Mouse (Mus musculus): ENCODE results near the gene Skor1. TPM values are rescaled to one million over a fixed set of nuclear protein-coding genes. Genes with fewer than 3 reads are reported as not detected.

Gene Skor1
- total RNA-seq, 2 experiments from 2014 or later = 0.10 to 0.56 TPM

DNA sequence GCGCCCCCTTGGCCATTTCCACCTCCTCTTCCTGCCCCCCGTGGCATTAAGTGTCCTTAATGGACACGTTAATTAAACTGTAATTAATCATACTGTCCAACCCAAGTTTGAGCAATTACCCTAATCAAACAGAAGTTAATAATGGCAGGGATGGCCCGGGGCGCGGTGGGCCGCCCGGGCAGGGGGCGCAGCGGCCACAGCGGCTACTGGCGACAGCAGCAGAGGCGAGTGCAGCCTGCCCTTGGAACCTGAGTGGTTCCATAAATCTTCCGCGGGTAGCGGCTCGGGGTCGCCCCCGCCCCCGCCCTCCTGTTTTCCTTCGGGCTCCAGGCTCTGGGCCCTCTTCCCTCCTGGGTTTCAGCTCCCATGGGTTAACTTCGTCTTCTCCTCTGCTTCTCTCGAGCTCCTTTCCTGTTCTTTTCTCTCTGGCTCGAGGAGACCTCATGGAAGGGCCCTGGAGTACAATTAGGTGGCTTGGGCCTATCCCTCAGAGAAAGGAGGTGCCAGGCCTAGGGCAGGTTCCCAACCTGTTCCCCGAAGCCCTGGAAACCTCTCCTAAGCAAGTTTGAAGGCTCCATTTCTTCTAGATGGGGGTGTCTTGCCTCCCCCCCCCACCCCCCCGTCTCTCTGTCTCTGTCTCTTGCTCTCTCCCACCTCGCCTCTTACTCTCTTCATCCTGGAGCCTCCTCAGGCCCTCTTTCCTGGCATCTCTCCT is 1.5 kb upstream of the Skor1 start:
- intact Hi-C loops (cut with DNase I) = no loop called here
- DNase-seq = no peak

DNA sequence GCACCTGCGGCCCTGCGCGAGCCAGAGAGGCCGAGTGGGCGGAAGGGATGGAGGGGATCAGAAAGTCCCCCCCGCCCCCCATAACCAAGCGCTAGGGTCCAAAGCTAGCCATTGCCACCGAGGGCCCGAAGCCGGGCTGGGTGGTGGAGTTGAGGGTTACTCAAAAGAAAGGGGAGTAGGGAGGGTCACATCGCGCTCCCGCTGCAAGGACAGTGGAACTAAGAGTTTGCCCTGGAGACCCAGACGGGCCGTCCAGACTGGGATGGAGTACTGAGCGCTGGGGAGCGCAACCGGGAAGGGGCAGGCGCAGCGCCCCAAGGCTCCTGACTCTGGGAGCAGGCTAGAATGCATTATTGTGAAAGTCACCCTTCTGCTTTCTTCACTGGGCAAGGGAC is 608 bp upstream of the Skor1 start:
- no peak for DNase-seq
- intact Hi-C loops (cut with DNase I) = loop anchor here (5.0 kb wide), 1 partner anchor 248 kb away; the partner anchor contains the start of gene 2300009A05Rik

DNA sequence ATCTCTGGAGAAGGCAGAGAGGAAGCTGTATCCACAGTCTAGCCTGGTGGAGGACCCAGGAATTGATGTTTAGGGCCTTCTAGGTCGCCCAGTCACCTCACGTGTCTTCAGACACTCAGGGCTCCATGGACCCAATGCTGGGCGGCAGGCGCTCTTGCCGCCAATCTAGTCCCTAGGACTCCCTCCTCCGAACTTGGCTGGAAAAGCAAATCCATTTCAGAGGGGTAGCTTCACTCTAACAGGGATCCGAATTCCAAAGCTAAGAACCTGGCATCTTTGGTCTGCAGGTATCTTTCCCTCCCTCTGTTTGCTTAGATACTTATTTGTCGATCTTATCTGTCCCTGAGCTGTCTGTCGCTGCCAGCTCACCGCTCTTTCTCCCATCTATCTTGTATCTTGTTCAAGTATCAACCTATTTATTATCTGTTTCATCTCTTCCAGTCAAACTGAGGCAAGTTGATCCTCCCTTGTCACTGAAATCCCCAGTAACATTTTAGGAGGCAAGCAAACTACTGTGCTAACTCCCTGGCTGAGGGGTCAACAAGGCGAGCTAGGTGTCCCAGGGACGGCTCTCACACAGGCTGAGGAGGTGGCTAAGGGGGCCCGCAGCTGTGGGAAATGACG is 863 bp downstream of the Skor1 start:
- DNase-seq = no peak
- intact Hi-C loops (cut with DNase I) = loop anchor here (5.0 kb wide), 1 partner anchor 249 kb away; the partner anchor contains the start of gene 2300009A05Rik

DNA sequence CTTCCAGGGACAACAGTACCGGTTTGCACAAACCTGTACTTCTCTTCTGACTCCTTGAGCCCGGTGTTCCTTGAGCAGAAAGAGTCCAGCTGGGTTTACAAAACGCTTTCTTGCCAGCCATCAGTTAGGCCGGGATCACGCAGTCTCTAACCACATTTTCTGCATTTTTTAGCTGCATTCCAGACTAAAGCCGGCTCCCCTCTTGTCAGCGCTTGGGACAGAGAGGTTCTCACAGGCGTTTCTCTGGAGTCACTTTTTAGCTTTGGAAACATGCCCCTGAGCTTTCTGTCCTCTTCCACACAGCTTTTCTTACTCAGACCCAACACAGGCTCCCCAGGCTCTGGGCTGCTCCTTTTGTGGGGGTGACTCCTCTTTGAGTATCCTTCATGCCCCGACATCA is 1.5 kb downstream of the Skor1 start:
- no peak for DNase-seq
- intact Hi-C loops (cut with DNase I) = loop anchor here (5.0 kb wide), 1 partner anchor 250 kb away; the partner anchor contains the start of gene 2300009A05Rik

DNA sequence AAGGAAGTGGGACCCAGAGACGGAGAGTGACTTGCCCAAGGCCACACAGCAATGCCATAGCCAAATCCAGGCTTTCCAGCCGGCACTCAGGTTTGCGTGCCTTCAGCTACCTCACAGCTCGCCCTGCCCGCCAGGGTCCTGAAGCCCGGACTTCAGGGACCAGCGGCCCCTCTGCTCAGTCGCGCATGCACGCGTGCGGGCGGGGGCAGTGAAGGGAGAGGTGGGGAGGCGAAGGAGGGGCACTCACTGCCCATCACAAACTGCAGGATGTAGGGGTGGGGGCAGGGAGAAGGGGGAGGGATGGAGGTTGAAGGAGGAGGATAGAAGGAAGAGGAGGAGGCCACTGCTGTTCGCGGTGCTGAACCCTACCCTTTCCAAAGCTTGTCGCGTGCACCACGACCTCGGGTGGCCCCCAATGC is 1.9 kb downstream of the Skor1 start:
- DNase-seq = peak; percentile 56
- intact Hi-C loops (cut with DNase I) = loop anchor here (5.0 kb wide), 1 partner anchor 250 kb away; the partner anchor contains the start of gene 2300009A05Rik

DNA sequence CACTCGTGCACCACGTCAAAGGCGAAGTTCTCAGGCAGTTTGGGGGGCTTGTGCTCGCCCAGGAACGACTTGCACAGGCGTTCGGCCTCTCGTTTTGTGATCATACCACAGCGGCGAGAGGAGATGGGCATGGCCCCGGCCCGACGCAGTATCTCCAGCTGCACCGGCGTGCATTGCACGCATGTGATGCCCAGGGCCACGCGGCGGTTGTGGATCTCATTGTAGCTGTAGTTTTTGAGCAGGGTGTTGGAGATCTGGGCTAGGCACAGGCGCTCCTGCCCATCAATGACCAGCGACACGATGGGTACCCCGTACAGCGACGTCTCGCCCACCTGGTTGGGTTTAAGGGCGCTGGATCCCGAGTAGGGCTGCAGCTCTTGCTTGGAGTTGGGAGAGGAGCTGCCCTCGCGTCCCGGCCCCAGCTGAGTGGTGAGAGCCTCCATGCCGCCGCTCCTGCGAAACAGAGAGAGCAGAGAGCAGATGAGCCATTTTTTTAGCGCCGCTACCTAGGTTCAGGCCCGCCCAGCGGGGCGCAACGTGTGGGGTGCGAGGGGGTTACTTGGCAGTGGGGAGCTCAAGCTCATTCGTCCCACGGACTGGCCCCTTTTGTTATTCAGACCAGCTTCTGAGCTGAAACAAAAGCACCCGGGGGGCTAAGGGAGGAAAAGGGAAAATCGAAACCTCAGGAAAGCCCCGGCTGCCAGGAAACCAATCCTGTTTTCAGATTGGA is 2.5 kb downstream of the Skor1 start:
- DNase-seq = no peak
- intact Hi-C loops (cut with DNase I) = loop anchor here (5.0 kb wide), 1 partner anchor 251 kb away; the partner anchor contains the start of gene 2300009A05Rik

DNA sequence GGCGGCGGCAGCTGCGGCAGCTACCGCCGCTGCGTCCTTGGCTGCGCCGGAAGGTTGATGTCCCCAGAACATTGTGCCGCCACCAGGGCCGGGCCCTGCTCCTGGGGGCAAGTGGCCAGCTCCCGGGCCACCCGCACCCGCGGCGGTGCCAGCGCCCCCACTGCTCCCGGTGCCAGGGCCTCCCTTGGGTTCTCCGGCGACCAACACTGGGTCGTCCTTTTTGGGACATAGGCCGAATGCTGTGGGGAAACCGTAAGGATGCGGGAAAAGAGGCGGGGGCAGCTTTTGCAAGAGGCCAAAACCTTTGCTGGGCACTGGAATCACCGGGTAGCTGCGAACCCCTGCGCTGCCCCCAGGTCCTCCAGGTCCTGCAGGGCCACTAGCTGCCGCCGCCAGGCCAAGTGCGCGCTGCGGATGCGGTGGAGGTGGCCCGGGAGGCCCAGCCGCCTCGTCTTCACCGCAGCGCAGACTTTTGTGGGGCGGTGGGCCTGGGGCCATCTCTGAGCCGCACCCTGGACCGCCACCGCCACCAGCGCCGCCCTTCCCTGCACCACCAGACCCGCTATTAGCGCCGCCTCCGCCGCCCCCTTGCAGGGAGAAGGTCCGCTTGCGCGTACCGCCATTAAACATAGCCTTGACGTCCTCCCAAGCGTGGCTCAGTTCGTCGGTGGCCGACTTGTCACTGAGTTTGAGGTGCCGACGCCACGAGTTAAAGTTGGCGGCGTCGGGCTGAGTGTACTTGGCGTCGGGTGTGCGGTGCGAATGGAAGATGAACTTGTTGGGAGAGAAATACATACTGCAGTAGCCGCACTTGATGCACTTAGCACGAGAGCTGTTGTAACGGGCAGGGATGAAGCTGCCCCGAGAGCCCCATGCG is 3.3 kb downstream of the Skor1 start:
- intact Hi-C loops (cut with DNase I) = loop anchor here (5.0 kb wide), 1 partner anchor 252 kb away; the partner anchor contains the start of gene 2300009A05Rik

DNA sequence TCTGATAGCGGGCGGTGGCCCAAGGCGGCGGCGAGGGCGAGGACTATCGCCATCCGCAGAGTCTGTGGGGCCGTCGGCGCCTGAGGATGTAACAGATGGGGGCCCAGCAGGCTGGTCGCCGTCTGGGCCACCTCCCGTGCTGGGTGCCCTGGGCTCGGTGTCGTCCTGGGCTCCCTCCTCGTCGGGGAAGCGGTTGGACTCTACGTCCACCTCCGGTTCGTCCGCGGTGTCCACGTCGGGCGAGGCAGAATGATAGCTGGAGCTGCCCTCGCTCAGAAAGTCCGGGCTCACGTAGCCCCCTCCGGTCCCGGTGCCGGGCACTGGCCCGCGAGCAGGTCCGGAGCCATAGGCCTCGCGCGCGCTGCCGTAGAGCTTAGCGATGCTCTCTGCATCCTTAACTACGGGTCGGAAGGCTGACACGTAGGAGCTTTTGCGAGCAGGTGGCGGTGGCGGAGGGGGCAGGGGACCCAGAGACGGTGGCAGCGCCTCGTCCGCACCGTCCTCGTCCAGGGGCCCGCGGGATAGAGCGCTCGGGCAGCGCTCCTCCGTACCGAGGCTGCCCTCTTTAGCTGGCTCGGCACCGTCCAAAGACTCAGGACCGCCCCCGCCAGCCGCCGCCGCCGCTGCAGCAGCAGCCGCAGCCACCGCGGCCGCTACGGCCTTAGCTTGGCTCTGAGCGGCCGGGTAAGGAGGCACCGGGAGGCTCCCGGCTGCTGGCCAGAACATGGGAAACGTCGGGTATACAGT is 4.1 kb downstream of the Skor1 start:
- intact Hi-C loops (cut with DNase I) = loop anchor here (5.0 kb wide), 1 partner anchor 253 kb away; the partner anchor contains the start of gene 2300009A05Rik
- no peak for DNase-seq

More for the DNA sequence above, 3.3 kb downstream of the Skor1 start:
- no peak for DNase-seq

DNA sequence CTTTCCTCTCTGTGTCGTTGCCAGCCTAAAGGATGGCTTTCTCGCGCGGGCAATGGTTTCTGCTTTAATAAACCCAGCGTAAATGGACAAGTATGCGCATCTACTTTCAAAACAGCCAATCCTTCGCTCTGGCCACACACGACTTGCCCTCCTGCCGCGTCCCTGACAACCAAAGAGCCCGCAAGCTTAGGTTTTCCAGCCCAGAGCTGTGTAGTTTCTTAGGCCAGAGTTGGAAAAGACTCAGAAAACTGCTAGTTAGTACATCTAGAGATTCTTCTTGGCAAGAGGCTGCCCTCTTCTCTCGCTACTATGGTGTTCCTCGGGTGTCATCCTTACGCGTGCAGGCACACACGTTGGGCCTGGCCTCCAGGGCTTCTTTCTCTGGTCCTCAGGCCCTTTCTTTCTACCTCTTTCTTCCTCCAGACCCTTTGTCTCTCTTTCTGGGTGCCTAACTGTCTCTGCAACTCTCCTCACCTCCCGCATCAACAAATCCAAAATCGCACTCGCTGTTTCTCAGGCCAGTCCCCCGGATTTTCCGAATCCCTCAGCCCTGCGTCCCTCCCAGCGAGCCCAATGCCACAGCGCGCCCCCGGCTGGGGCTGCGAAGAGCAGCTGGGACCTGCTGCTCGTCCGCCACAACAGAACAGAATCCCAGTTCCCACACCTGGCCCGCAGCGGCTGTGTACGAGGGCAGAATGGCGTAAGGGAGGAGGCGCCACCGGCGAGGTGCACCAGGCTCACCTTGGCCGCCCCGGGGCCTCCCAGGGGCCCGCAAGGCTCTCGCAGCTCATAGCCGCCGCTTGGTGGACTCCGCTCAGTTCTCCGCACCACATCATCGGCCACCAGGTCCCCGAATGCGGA is 4.9 kb downstream of the Skor1 start:
- DNase-seq = no peak
- intact Hi-C loops (cut with DNase I) = no loop called here

DNA sequence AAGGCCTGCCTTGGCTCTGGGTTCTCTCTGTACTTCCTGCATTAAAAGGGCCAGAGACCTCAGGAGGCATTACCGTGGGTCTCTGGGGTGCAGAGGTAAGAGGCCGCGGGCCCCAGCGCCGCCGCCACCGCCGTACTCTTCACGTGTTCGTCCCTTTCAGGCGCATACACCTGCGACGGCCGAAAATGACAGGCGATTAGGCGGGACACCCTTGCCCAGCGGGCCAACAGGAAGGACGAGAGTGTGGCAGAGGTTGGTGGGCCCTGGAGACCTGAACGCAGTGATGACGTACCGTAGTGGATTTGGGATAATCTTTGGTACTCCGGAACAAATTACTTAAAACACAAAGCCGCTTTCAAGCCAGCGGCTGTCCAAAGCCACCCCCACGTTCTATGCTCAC is 5.5 kb downstream of the Skor1 start:
- DNase-seq = no peak
- intact Hi-C loops (cut with DNase I) = no loop called here

DNA sequence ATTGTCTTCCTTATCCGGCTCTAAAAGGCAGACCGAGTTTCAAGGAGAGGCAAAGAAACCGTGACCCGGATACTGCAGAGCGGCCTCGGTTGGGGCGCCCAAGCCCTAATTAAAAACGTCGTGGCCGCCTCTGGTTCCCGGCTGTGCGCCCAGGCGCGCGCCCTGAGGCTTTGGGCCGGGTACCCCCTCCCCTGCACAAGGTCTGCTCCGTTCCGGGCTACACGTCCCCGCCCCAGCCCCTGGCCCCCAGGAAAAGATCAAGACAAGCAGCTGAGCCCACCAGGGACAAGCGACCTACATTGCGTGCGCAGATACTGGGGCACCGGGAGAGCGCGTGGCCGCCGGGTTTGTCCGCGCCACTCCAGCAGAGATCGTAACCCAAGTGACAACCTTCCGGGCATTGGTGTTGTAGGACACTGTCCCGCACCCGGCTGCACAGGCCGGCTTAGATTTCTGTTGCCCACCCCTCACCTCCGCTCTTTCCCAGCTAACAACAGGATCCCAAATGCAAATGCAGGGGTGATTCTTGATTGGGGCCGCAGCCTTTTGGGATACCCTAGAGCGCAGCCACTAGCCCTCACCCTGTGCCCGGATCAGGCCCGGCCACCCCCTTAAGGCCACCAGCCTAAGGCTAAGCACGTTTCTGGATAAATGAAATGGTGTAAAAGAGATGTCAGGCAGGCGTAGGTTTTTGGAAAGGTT is 6.3 kb downstream of the Skor1 start:
- intact Hi-C loops (cut with DNase I) = no loop called here
- DNase-seq = no peak

DNA sequence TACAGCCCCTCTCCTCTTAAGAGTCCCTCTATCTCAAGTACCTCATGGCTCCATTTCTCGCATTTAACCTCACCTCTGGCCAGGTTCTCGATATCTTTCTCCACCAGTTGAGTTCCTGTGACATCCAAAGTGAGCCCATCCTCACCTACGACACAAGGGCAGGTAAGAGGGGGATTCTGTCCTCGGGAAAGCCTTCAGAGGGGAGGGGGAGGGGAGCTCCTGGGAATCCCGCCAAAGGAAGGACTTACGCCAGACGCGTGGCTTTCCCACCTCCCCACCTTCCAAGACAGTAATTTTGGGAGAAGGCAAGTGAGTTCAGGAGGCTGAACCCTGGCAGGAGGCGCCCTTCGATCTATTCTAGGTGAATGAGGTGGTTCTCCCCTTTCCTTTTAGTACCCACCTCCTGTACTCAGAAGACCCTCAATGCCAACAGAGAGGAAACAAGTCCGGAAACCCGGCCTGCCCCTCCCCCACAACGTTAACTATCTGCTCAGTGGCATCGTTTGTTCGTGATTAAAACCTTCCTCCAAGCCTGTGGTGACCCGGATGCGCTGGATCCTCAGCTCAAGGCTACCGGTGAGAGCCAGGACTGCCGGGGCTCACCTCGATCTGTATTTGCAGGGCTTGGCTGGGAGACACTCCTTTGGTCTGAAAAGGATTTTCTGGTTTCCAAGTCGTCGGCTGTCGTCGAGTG is 7.0 kb downstream of the Skor1 start:
- intact Hi-C loops (cut with DNase I) = no loop called here
- no peak for DNase-seq

DNA sequence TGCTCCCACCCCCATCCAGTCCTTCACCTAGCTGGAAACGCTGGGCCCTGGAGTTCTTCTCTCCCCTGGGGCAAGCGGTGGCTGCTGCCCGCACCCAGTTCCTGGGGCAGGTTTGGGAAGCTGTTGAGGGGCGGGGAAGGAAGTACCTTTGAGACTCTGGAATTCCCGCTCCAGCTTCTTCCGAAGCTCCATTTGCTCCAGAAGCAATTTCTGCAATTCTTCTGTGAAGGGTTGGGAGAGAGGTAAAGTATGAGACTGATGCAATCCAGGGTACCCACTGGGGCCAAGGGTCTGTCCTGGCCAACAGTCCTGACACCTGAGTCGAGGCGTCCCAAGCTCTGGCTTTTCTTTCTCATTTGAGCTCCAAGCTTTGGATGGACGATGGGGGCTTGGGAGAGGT is 8.6 kb downstream of the Skor1 start:
- DNase-seq = no peak
- intact Hi-C loops (cut with DNase I) = no loop called here

DNA sequence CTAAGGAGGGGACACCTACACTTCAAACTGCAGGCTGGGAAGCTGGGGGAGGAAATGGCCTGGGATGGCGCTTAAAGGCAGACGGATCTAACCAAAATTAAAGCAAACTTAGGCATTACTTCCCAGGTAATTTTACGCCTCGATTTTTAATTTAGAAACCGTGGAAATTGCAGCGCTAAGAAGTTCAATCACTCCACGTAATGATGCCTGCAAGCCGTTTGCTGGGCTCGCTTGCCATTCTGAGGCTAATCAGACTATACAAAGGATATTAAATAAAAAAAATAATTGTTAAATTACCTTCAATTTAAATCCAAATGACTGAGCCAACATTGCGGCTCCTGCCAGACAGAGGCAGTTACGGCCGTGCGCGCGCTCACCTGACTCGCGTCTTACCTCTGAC is 9.1 kb downstream of the Skor1 start:
- DNase-seq = no peak
- intact Hi-C loops (cut with DNase I) = loop anchor here (2.0 to 10.0 kb wide), 5 partner anchors 325 to 855 kb away; partner anchors contain the start of genes Aagab, Iqch and Spesp1

DNA sequence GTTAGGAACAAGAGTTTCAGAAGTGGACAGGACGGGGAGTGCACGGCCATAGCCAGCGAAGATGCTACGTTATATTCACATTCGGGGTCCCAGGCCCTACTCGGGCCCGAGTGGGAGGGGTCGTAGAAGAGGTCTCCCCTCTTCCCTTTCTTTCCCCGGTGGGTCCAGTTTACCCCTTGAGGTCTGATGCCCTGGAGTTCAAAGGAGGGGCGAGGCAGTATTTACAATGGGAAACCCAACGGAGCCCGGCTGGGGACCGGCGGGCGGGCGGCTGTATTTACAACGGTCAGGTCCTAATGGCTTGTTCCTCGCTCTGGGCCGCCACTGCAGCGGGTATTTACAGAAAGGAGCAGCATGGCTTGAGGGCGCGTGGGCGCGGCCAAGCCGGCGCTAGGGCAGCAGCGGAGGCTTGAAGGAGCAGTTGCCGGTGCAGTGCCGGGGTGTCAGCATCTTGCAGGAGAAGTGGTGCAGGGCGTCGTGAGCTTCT is 10.2 kb downstream of the Skor1 start:
- intact Hi-C loops (cut with DNase I) = loop anchor here (2.0 to 10.0 kb wide), 5 partner anchors 326 to 854 kb away; partner anchors contain the start of genes Aagab, Iqch and Spesp1
- no peak for DNase-seq

DNA sequence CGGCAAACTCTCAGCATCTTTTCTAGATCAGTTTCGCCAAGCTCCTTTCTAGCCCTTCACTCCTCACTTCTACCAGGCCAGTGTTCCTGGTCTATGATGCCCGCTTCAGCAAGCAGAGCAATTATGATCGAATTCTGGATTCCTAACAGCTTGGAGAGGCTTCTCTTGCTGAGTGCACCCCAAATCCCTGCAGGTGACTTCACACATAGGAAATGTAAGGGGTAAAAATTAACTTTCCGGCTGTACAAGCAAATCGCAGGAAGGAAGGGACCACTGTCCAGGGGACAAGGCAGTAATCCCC is 11.2 kb downstream of the Skor1 start:
- DNase-seq = no peak
- intact Hi-C loops (cut with DNase I) = loop anchor here (5.0 to 10.0 kb wide), 4 partner anchors 327 to 853 kb away; partner anchors contain the start of genes Aagab, Iqch and Spesp1

All from left cerebral cortex, postnatal 4 days (tissue).